Mouse (Mus musculus): ENCODE data around the gene D130052B06Rik. TPM values are rescaled to one million over a fixed set of nuclear protein-coding genes. Genes with fewer than 3 reads are reported as not detected.

Gene D130052B06Rik
- total RNA-seq (2021): not detected
- long read RNA-seq, experiment 1: 0 reads
- long read RNA-seq, experiment 2: 0 reads

- no peak for TF ChIP-seq CTCF (IDR thresholded peaks at IDR 0.05)
- H3K4me3 ChIP-seq: no peak within 1 kb of the TSS
- intact Hi-C loops (cut with DNase I): no loop called here
- no peak within 1 kb of the TSS for H3K27ac ChIP-seq
- no peak for DNase-seq
These were observed at the start of gene D130052B06Rik for GRCm38 (mm10) chr11:33598986-33599385. D130052B06Rik (plus strand) TSS chr11:33599302.

- TF ChIP-seq CTCF (IDR thresholded peaks at IDR 0.05): no peak
- no peak overlapping the region for H3K27ac ChIP-seq
- no peak overlapping the region for H3K4me3 ChIP-seq
- intact Hi-C loops (cut with DNase I): loop anchor here (10.0 kb wide), 1 partner anchor 376 kb away; no protein-coding TSS in a partner anchor
- DNase-seq: no peak
These were observed 48.1 kb upstream of the D130052B06Rik start for GRCm38 (mm10) chr11:33550861-33551560.

GRCm38 (mm10) chr11:33554123-33554522 is 45.0 kb upstream of the D130052B06Rik start:
- peak; percentile 34; the same call in 1 of the 2 replicates for TF ChIP-seq CTCF (IDR thresholded peaks at IDR 0.05)
- no peak overlapping the region for H3K4me3 ChIP-seq
- H3K27ac ChIP-seq: no peak overlapping the region
- no peak for DNase-seq
- intact Hi-C loops (cut with DNase I): loop anchor here (10.0 kb wide), 1 partner anchor 379 kb away; no protein-coding TSS in a partner anchor

GRCm38 (mm10) chr11:33563921-33564320 is 35.2 kb upstream of the D130052B06Rik start:
- no peak overlapping the region for H3K4me3 ChIP-seq
- intact Hi-C loops (cut with DNase I): no loop called here
- TF ChIP-seq CTCF (IDR thresholded peaks at IDR 0.05): no peak
- H3K27ac ChIP-seq: no peak overlapping the region
- DNase-seq: no peak

GRCm38 (mm10) chr11:33570413-33570812 is 28.7 kb upstream of the D130052B06Rik start:
- TF ChIP-seq CTCF (IDR thresholded peaks at IDR 0.05): peak; percentile 42; the same call in 1 of the 2 replicates
- no peak overlapping the region for H3K27ac ChIP-seq
- H3K4me3 ChIP-seq: no peak overlapping the region
- no peak for DNase-seq
- intact Hi-C loops (cut with DNase I): loop anchor here (2.0 kb wide), 1 partner anchor 44 kb away; no protein-coding TSS in a partner anchor

- Histone ChIP-seq H3K27ac (no peak overlapping the region), H3K4me3 (no peak overlapping the region)
- DNase-seq: no peak
- intact Hi-C loops (cut with DNase I): no loop called here
- peak; percentile 9; the same call in 1 of the 2 replicates for TF ChIP-seq CTCF (IDR thresholded peaks at IDR 0.05)
These were observed 24.2 kb upstream of the D130052B06Rik start for GRCm38 (mm10) chr11:33574944-33575343.

GRCm38 (mm10) chr11:33578859-33579258 is 20.2 kb upstream of the D130052B06Rik start, which contains the start of gene Gabrp:
Gabrp (minus strand) TSS chr11:33578959.
- intact Hi-C loops (cut with DNase I): no loop called here
- no peak for TF ChIP-seq CTCF (IDR thresholded peaks at IDR 0.05)

GRCm38 (mm10) chr11:33579621-33580020 is 19.5 kb upstream of the D130052B06Rik start:
- no peak overlapping the region for H3K4me3 ChIP-seq
- intact Hi-C loops (cut with DNase I): no loop called here
- no peak for DNase-seq
- H3K27ac ChIP-seq: no peak overlapping the region
- TF ChIP-seq CTCF (IDR thresholded peaks at IDR 0.05): no peak

More at GRCm38 (mm10) chr11:33578859-33579258, 20.2 kb upstream of the D130052B06Rik start, which contains the start of gene Gabrp:
- no peak within 1 kb of the TSS for H3K4me3 ChIP-seq
- no peak within 1 kb of the TSS for H3K27ac ChIP-seq
- DNase-seq: no peak

- intact Hi-C loops (cut with DNase I): no loop called here
- Histone ChIP-seq H3K4me3 (no peak overlapping the region), H3K27ac (no peak overlapping the region)
- TF ChIP-seq CTCF (IDR thresholded peaks at IDR 0.05): no peak
- no peak for DNase-seq
These were observed 12.5 kb upstream of the D130052B06Rik start for GRCm38 (mm10) chr11:33586614-33587013.

GRCm38 (mm10) chr11:33590771-33591170 is 8.3 kb upstream of the D130052B06Rik start:
- intact Hi-C loops (cut with DNase I): no loop called here
- Histone ChIP-seq H3K4me3 (no peak overlapping the region), H3K27ac (no peak overlapping the region)
- no peak for DNase-seq
- no peak for TF ChIP-seq CTCF (IDR thresholded peaks at IDR 0.05)

- intact Hi-C loops (cut with DNase I): no loop called here
- no peak for TF ChIP-seq CTCF (IDR thresholded peaks at IDR 0.05)
- Histone ChIP-seq H3K4me3 (no peak overlapping the region), H3K27ac (no peak overlapping the region)
- no peak for DNase-seq
These were observed 6.3 kb upstream of the D130052B06Rik start for GRCm38 (mm10) chr11:33592826-33593225.

GRCm38 (mm10) chr11:33596655-33597054 is 2.4 kb upstream of the D130052B06Rik start:
- DNase-seq: no peak
- intact Hi-C loops (cut with DNase I): no loop called here
- no peak for TF ChIP-seq CTCF (IDR thresholded peaks at IDR 0.05)
- no peak overlapping the region for H3K27ac ChIP-seq
- no peak overlapping the region for H3K4me3 ChIP-seq

GRCm38 (mm10) chr11:33603174-33603573 is 4.1 kb downstream of the D130052B06Rik start:
- intact Hi-C loops (cut with DNase I): no loop called here
- TF ChIP-seq CTCF (IDR thresholded peaks at IDR 0.05): no peak
- no peak for DNase-seq
- Histone ChIP-seq H3K4me3 (no peak overlapping the region), H3K27ac (no peak overlapping the region)

Data from gastrocnemius, adult 2 months (tissue).